Mouse (Mus musculus): ENCODE results near the gene Eno1.

DNA sequence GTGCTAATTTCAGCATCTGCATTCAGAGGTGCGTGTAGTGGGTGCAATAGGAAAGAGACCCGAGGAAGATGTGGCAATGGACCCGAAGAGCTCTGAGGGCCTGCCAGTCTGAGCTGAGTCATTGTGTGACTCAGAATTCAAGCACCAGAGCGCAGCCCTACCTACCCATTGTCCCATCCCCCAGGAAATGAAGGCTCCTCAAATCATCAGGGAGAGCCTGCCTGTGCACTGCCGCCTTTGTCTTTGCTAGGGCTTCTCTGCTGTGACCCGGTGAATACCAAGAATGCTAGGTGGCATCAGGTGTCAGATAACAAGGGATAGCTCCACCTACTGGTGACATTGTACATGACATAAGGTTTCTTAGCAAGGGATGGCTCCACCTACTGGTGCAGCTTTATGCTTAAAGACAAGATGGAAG lies 3.4 kb downstream of the Eno1 start:
- peak; percentile 60 for TF ChIP-seq CTCF (IDR thresholded peaks at IDR 0.05; ENCODE audit: low read depth, low read length)
- TF ChIP-seq POLR2A (IDR thresholded peaks at IDR 0.05; ENCODE audit: extremely low read depth, insufficient read depth, low read length): no peak

Data from liver, adult 2 months (tissue).